Mouse (Mus musculus) lung, postnatal 25 days (tissue): Measurements from ENCODE around the gene Sdha.

Experiments
- DNase-seq: peaks from one replicate; pipeline ENCODE4 v3.0.0; 2022; ENCODE audit warnings: low spot score

Sdha gene

GRCm38 (mm10) chr13:74349566-74350434 lies at the start of gene Sdha, which contains the start of gene Ccdc127:
Gene Sdha (minus strand): TSS chr13:74350280.
Gene Ccdc127 (plus strand): TSS chr13:74350309.
- DNase-seq, result peak; percentile 96

GRCm38 (mm10) chr13:74399298-74399839 lies 49.3 kb upstream of the Sdha start, which contains the start of gene Ftl1-ps1:
Gene Ftl1-ps1 (plus strand): TSS chr13:74399694.
- no peak for DNase-seq

- no peak for DNase-seq
These were observed 41.1 kb upstream of the Sdha start for GRCm38 (mm10) chr13:74391156-74391555.

- peak; percentile 76 for DNase-seq
These were observed 40.4 kb upstream of the Sdha start, which contains the start of gene Zfp72 for GRCm38 (mm10) chr13:74390371-74390990. Gene Zfp72 (minus strand): TSS chr13:74390836.

- no peak for DNase-seq
These were observed 39.6 kb upstream of the Sdha start for GRCm38 (mm10) chr13:74389730-74390129.

GRCm38 (mm10) chr13:74382289-74382688 lies 32.2 kb upstream of the Sdha start:
- no peak for DNase-seq

GRCm38 (mm10) chr13:74381533-74382276 lies 31.6 kb upstream of the Sdha start:
- DNase-seq, result no peak

- peak; percentile 24 for DNase-seq
These were observed 13.8 kb upstream of the Sdha start, which contains the start of gene Lrrc14b for GRCm38 (mm10) chr13:74363859-74364235. Gene Lrrc14b (minus strand): TSS chr13:74364005.

- no peak for DNase-seq
These were observed 13.2 kb upstream of the Sdha start for GRCm38 (mm10) chr13:74363176-74363858.

- no peak for DNase-seq
These were observed 12.1 kb upstream of the Sdha start for GRCm38 (mm10) chr13:74362218-74362617.

GRCm38 (mm10) chr13:74356491-74356890 lies 6.4 kb upstream of the Sdha start:
- DNase-seq, result no peak

- no peak for DNase-seq
These were observed 391 bp upstream of the Sdha start for GRCm38 (mm10) chr13:74350435-74350906.

GRCm38 (mm10) chr13:74341036-74341435 lies 9.0 kb downstream of the Sdha start:
- DNase-seq, result peak; percentile 54

- DNase-seq, result no peak
These were observed 20.8 kb downstream of the Sdha start for GRCm38 (mm10) chr13:74329321-74329720.

- DNase-seq, result peak; percentile 98
These were observed 32.8 kb downstream of the Sdha start, which contains the start of gene Pdcd6 for GRCm38 (mm10) chr13:74317170-74317849. Gene Pdcd6 (minus strand): TSS chr13:74317580.

- DNase-seq, result no peak
These were observed 33.3 kb downstream of the Sdha start for GRCm38 (mm10) chr13:74316789-74317169.

GRCm38 (mm10) chr13:74316386-74316785 lies 33.7 kb downstream of the Sdha start:
- no peak for DNase-seq

- DNase-seq, result no peak
These were observed 35.5 kb downstream of the Sdha start for GRCm38 (mm10) chr13:74314616-74315015.

GRCm38 (mm10) chr13:74305780-74306179 lies 44.3 kb downstream of the Sdha start:
- no peak for DNase-seq

GRCm38 (mm10) chr13:74305380-74305779 lies 44.7 kb downstream of the Sdha start:
- DNase-seq, result no peak
